Mouse (Mus musculus) bone marrow, adult 2 months (tissue): ENCODE data around the gene Gm45808. TPM values are rescaled to one million over a fixed set of nuclear protein-coding genes. Genes with fewer than 3 reads are reported as not detected.

Experiments
- H3K27ac ChIP-seq: fragments of 200-500 bp; 2 replicates; pipeline ENCODE4 v1.5.1; 2012; ENCODE audit warnings: low read depth, mild to moderate bottlenecking, control low read depth, inconsistent platforms, low read length; ENCODE audit not compliant: control insufficient read depth, poor library complexity, insufficient read depth
- H3K4me1 ChIP-seq: fragments of 200-500 bp; 2 replicates; pipeline ENCODE4 v1.6.1; 2011; ENCODE audit warnings: low read length; ENCODE audit not compliant: control insufficient read depth, insufficient read depth
- H3K4me3 ChIP-seq: fragments of 200-500 bp; replicated peaks from 2 replicates; pipeline ENCODE3; 2011; ENCODE audit warnings: mild to moderate bottlenecking, low read depth, low read length, control low read depth; ENCODE audit not compliant: control insufficient read depth
- CTCF ChIP-seq: fragments of 200-500 bp; IDR thresholded peaks from 2 replicates; pipeline ENCODE4 v1.5.1; 2011; ENCODE audit warnings: low read length, control low read depth; ENCODE audit not compliant: control insufficient read depth, insufficient read depth
- POLR2A ChIP-seq: fragments of 200-500 bp; IDR thresholded peaks from 2 replicates; pipeline ENCODE4 v1.6.1; 2011; ENCODE audit warnings: low read depth, mild to moderate bottlenecking, control low read depth, low read length, borderline replicate concordance; ENCODE audit not compliant: control insufficient read depth
- WGBS: fragments of 180-500 bp; shearing (Covaris S2); methylation state at CpG from one replicate; pipeline ENCODE4 v1.1.7; 2018; 5-methylcytosine and 5-hydroxymethylcytosine counted together
- polyA plus RNA-seq: library from polyadenylated mRNA; stranded (reverse); fragments of >200 nt; gene quantifications from 2 replicates; pipeline ENCODE4 v1.2.4, GENCODE M21; 2011; ENCODE audit warnings: low replicate concordance; ENCODE audit not compliant: missing spikeins, insufficient read depth, insufficient read length

Gm45808 gene
- polyA plus RNA-seq, 1 experiment = not detected

- Histone ChIP-seq H3K4me3 (no peak overlapping the region), H3K4me1 (peaks cover 8% of the 10 kb centered on the region; the same call in 1 of the 2 replicates), H3K27ac (no peak overlapping the region)
- WGBS = 91% methylated on average over 5 of the region's 5 CpGs
- TF ChIP-seq CTCF (no peak), POLR2A (no peak)
Observed at GRCm38 (mm10) chr7:45436444-45436843, 50.2 kb downstream of the Gm45808 start.

DNA sequence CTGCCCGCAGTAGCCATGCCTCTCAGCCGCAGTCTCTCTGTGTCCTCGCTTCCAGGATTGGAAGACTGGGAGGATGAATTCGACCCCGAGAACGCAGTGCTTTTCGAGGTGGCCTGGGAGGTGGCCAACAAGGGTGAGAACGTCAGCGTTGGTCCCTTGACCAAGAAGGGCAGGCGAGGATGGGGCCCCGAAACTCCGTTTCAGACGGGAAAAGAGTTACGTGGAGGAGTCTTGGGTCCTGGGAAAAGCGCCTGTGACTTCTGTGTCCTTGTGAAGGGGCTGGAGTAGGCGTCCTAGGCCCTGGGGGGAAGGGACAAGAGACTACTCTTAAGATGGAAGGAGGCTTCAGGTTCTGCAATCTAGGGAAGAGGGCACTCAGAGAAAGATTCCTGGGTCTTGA, 51.6 kb downstream of the Gm45808 start:
- no peak for TF ChIP-seq CTCF
- TF ChIP-seq POLR2A = no peak
- 3% methylated on average over 16 of the region's 16 CpGs for WGBS
- Histone ChIP-seq H3K4me3 (peak overlapping the region; percentile 83), H3K27ac (peak overlapping the region; percentile 81), H3K4me1 (peaks cover 8% of the 10 kb centered on the region; the same call in 1 of the 2 replicates)

DNA sequence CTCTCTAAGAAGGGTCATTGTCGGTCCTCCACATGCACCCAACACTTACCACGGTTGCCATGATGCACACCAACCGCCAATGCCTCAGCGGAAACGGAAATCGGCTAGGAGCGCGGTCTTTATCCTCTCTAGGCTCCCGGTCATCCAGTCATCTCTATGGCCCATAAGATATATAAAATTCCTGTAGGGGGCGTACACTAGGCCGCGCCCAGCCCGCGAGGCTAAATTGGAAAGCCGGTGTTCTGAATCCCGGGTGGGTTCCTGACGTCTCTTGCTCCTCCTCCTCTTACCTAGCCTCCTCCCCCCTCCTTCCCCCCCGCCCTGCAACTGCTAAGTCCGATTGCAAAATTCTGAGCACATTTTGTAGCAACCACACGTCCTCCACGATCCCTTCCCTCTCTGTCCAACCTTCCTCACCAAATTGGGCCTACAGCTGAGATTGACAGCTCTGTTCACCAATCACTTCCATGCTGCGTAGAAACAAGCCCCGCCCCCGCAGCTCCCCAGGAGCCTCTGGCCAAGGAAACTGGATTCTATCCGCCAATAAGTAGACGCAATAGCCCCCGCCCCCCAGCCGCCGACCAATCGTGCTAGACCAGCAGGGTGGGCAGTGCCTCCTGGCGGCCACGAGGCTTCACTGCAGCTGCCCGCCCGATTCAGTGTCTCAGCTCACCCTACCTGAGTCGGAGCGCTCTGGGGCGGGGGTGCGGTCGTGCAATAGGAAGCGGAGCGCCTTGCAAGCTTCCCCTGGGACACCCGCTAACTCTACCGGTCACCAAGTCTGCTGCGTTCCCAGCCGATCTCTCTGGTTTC, 52.2 kb downstream of the Gm45808 start, which contains the start of gene Gys1:
Gene Gys1, plus strand, starts transcription at position 642 of the 813 bp plus-strand sequence.
- Histone ChIP-seq H3K4me3 (peak within 1 kb of the TSS; percentile 83), H3K27ac (peak within 1 kb of the TSS; percentile 81), H3K4me1 (peaks cover 8% of the 10 kb centered on the region; the same call in 1 of the 2 replicates)
- TF ChIP-seq CTCF (peak; percentile 96), POLR2A (peak; percentile 74; the same call in 1 of the 2 replicates)
- under 1% methylated on average over 45 of the region's 45 CpGs for WGBS

- Histone ChIP-seq H3K4me3 (peak overlapping the region; percentile 73), H3K4me1 (peaks cover 8% of the 10 kb centered on the region; the same call in 1 of the 2 replicates), H3K27ac (peak overlapping the region; percentile 45)
- 2% methylated on average over 7 of the region's 7 CpGs for WGBS
- TF ChIP-seq POLR2A (no peak), CTCF (no peak)
Observed at GRCm38 (mm10) chr7:45433835-45434202, 52.8 kb downstream of the Gm45808 start.

GRCm38 (mm10) chr7:45426556-45426955, 60.1 kb downstream of the Gm45808 start:
- H3K4me1 ChIP-seq = no peaks in the 10 kb centered on the region
- TF ChIP-seq POLR2A = no peak
- no peak for TF ChIP-seq CTCF
- WGBS = 88% methylated on average over 8 of the region's 8 CpGs

DNA sequence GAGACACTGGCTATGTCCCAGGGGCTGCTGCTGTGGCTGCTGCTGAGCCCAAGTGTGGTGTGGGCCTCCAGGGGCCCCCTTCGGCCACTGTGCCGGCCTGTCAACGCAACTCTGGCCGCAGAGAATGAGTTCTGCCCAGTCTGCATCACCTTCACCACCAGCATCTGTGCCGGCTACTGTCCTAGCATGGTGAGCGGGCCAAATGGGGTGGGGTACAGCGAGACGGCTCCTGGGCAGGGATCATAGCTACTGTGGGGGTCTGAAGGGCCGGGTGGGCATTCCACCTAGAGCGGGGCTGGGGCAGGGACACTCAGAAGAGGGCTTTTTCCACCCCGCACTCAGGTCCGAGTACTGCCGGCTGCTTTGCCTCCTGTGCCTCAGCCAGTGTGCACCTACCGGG, 65.4 kb downstream of the Gm45808 start:
- WGBS = 92% methylated on average over 14 of the region's 14 CpGs
- H3K4me3 ChIP-seq = no peak overlapping the region
- H3K4me1 ChIP-seq = no peaks in the 10 kb centered on the region
- TF ChIP-seq POLR2A (no peak), CTCF (no peak)
- no peak overlapping the region for H3K27ac ChIP-seq

More at GRCm38 (mm10) chr7:45426556-45426955, 60.1 kb downstream of the Gm45808 start:
- H3K27ac ChIP-seq = no peak overlapping the region
- H3K4me3 ChIP-seq = no peak overlapping the region

GRCm38 (mm10) chr7:45420615-45420919, 66.0 kb downstream of the Gm45808 start, which contains the start of gene Lhb:
Lhb (plus strand) TSS chr7:45420820.
- no peak within 1 kb of the TSS for H3K4me3 ChIP-seq
- no peak for TF ChIP-seq CTCF
- no peak for TF ChIP-seq POLR2A
- H3K27ac ChIP-seq = no peak within 1 kb of the TSS
- WGBS = 79% methylated on average over 6 of the region's 6 CpGs
- no peaks in the 10 kb centered on the region for H3K4me1 ChIP-seq

DNA sequence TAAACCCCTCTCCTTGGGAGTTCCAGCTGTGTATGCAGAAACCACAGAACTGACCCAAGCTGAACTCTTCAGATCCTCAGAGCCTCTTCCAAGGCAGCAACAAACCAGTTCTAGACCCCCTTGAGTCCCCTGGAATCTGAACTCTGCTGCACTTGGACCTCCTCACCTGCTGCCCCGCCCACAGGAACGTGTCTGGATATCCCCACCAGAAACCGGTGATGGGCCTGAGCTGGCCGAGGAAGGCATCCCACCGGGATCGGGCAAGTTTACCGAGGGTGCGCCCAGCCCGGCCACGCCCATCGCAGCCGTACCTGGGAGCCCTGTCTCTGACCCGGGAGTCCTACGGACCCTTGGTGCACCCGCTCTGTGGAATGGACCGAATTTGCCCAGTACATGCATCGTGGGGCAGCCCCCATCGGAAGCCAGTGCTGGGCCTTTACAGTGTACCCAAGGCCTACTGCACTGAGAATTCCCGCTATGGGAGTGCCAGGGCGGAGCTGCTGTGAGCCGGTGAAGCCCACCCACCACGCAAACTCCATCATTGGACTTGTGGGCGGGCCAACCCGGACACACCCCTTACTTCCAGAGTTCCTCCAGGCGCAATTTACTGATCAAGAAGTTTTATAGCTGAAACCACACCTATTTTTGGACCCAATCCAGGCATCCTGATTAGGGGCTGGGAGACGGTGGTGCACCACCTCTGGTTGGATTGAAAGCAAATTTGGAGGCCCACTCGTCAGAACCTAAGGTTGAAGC, 66.6 kb downstream of the Gm45808 start:
- 45% methylated on average over 27 of the region's 27 CpGs for WGBS
- H3K4me1 ChIP-seq = no peaks in the 10 kb centered on the region
- no peak overlapping the region for H3K27ac ChIP-seq
- H3K4me3 ChIP-seq = no peak overlapping the region
- no peak for TF ChIP-seq CTCF
- TF ChIP-seq POLR2A = no peak
